Mouse (Mus musculus): Measurements from ENCODE around the gene Cstf2t. TPM values are rescaled to one million over a fixed set of nuclear protein-coding genes. Genes with fewer than 3 reads are reported as not detected.

Cstf2t gene
- polyA plus RNA-seq, 1 experiment from 2014 or later = 26.6 TPM

DNA sequence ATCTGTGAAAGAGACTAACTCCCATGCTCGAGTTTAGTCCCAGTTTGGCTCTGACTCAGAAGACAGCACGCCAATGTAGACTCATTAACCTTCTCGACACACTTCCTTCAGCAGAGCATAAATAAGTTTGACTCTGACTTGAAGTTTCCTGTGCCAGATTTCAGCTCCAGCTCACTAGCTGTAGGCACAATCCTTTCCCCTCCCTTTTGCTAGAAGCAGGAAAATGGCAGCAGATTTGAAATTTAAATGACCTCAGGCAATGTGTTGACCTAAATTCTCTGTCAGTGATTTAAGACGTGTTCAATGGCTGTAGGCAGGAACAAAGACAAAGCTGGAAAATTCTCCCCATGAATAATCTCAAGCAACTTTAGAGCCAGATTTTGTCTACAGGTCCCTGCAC lies 32.1 kb downstream of the Cstf2t start:
- Histone ChIP-seq H3K4me3 (ENCODE audit: low read depth, low read length) (no peak overlapping the region), H3K27me3 (ENCODE audit: control insufficient read depth, insufficient read depth, low read length) (no peaks in the 10 kb centered on the region), H3K4me2 (no peak overlapping the region), H3K9ac (ENCODE audit: low read depth, low read length) (no peak overlapping the region), H3K27ac (ENCODE audit: low read depth, low read length) (no peak overlapping the region), H3K36me3 (ENCODE audit: control insufficient read depth, insufficient read depth, low read length) (no peaks in the 10 kb centered on the region), H3K9me3 (replicated peaks; ENCODE audit: control insufficient read depth, low read length) (no peaks in the 10 kb centered on the region), H3K4me1 (ENCODE audit: control insufficient read depth, insufficient read depth, low read length) (no peaks in the 10 kb centered on the region)
- no peak for ATAC-seq (replicated peaks; ENCODE audit: insufficient number of reproducible peaks, low FRiP score, low TSS enrichment)
- 54% methylated on average over 4 of the region's 4 CpGs for WGBS (ENCODE audit: insufficient replicate concordance)

DNA sequence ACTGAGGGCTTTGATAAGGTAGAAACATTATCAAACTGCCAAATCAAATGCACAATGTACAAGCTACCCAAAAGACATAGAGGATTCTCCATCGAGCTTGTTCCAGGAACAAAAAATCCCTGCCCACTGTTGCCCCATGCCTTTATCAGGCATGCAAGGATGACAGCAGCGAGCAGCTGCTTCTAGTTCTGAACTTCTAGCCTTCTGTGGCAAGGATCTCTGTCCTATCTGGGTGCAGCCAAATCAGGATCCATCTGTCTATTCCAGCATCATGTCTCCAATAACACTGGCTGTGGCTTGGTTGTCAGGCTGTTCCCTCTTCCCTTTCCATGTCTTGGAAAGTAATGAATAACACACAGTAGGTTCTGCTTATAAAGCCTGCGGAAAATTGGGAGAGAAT lies 42.0 kb downstream of the Cstf2t start:
- Histone ChIP-seq H3K27me3 (ENCODE audit: control insufficient read depth, insufficient read depth, low read length) (no peaks in the 10 kb centered on the region), H3K4me1 (ENCODE audit: control insufficient read depth, insufficient read depth, low read length) (no peaks in the 10 kb centered on the region), H3K9ac (ENCODE audit: low read depth, low read length) (no peak overlapping the region), H3K4me2 (no peak overlapping the region), H3K36me3 (ENCODE audit: control insufficient read depth, insufficient read depth, low read length) (no peaks in the 10 kb centered on the region), H3K9me3 (replicated peaks; ENCODE audit: control insufficient read depth, low read length) (no peaks in the 10 kb centered on the region), H3K27ac (ENCODE audit: low read depth, low read length) (no peak overlapping the region), H3K4me3 (ENCODE audit: low read depth, low read length) (no peak overlapping the region)
- WGBS (ENCODE audit: insufficient replicate concordance) = 86% methylated on average over 3 of the region's 3 CpGs
- ATAC-seq (replicated peaks; ENCODE audit: insufficient number of reproducible peaks, low FRiP score, low TSS enrichment) = no peak

DNA sequence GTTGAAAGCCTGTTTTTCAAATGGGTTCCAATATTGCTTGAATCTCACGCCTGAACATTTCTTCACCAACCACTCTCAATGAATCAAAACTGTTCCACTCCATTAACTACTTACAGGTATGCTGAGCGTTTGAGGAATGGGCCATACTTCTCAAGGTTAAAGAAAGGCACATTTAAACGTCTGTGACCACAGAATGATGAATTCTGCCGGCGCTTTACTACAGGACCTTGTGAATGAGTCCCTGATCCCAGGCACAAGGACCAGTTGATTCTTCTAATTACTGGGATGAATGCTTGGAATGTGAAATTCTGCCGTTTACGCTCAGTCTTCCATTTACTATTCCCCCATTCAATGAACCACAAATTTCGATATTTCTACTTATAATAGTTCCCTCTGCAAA lies 50.0 kb downstream of the Cstf2t start:
- Histone ChIP-seq H3K4me1 (ENCODE audit: control insufficient read depth, insufficient read depth, low read length) (no peaks in the 10 kb centered on the region), H3K9me3 (replicated peaks; ENCODE audit: control insufficient read depth, low read length) (no peaks in the 10 kb centered on the region), H3K36me3 (ENCODE audit: control insufficient read depth, insufficient read depth, low read length) (no peaks in the 10 kb centered on the region), H3K27me3 (ENCODE audit: control insufficient read depth, insufficient read depth, low read length) (no peaks in the 10 kb centered on the region), H3K27ac (ENCODE audit: low read depth, low read length) (no peak overlapping the region), H3K9ac (ENCODE audit: low read depth, low read length) (no peak overlapping the region), H3K4me3 (ENCODE audit: low read depth, low read length) (no peak overlapping the region), H3K4me2 (no peak overlapping the region)
- no peak for ATAC-seq (replicated peaks; ENCODE audit: insufficient number of reproducible peaks, low FRiP score, low TSS enrichment)
- WGBS (ENCODE audit: insufficient replicate concordance) = 74% methylated on average over 8 of the region's 8 CpGs

DNA sequence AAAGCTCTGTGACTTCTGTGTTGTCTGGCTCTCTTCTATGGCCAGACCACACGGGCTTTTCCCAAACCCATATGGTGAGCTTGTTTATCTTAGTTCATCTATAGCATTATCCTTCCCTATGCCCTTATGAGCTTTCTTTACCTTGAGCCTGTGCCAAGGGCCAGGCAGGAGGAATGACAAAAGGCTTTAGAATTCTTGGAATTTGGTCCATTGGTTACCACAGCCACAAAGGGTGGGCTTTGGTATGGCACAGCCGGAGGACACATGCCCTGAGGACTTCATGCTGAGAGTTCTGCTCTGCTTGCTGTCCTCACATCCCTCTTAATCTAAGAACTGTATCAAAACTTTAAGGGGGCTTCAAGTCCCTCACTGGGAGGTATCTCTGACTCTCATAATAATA lies 53.7 kb downstream of the Cstf2t start:
- no peaks in the 10 kb centered on the region for H3K36me3 ChIP-seq (ENCODE audit: control insufficient read depth, insufficient read depth, low read length)
- no peak overlapping the region for H3K9ac ChIP-seq (ENCODE audit: low read depth, low read length)
- no peaks in the 10 kb centered on the region for H3K4me1 ChIP-seq (ENCODE audit: control insufficient read depth, insufficient read depth, low read length)
- no peak overlapping the region for H3K4me2 ChIP-seq
- 32% methylated on average over 2 of the region's 2 CpGs for WGBS (ENCODE audit: insufficient replicate concordance)
- H3K27me3 ChIP-seq (ENCODE audit: control insufficient read depth, insufficient read depth, low read length) = no peaks in the 10 kb centered on the region
- H3K9me3 ChIP-seq (replicated peaks; ENCODE audit: control insufficient read depth, low read length) = no peaks in the 10 kb centered on the region
- no peak overlapping the region for H3K27ac ChIP-seq (ENCODE audit: low read depth, low read length)
- no peak for ATAC-seq (replicated peaks; ENCODE audit: insufficient number of reproducible peaks, low FRiP score, low TSS enrichment)
- H3K4me3 ChIP-seq (ENCODE audit: low read depth, low read length) = no peak overlapping the region

All from heart, embryonic 11.5 days (tissue).